Mouse (Mus musculus) layer of hippocampus, adult 9-11 months (tissue): Measurements from ENCODE around the gene Rhox3c.
"Not testable (repeated sequence)": the region's sequence is repeated elsewhere in the genome, so short reads cannot be mapped to it uniquely, and the experiment has no call there.

Experiments
- DNase-seq: peaks from one replicate; pipeline ENCODE4 v3.0.0; 2022

Rhox3c gene

DNA sequence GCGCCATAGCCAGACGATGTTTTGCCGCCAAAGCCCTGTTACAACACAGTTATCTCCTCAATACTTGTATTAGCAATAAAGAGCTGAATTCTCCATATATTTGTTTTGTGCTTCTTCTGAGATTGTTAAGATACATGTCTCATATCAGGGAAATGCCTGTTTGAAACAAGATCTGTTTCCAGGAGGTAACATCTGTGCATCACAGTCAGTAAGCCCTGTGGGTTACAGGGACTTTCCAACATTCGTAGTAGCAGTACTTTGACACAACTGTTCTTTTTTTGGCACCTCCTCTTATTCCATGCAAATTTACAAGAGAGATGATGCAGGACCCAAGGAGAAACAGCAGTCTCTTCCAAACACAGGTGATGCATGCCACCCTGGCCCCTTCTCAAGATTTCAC, at the start of gene Rhox3c:
Gene Rhox3c, plus strand, starts transcription at position 301 of the 400 bp plus-strand sequence.
- DNase-seq: not testable (repeated sequence)

DNA sequence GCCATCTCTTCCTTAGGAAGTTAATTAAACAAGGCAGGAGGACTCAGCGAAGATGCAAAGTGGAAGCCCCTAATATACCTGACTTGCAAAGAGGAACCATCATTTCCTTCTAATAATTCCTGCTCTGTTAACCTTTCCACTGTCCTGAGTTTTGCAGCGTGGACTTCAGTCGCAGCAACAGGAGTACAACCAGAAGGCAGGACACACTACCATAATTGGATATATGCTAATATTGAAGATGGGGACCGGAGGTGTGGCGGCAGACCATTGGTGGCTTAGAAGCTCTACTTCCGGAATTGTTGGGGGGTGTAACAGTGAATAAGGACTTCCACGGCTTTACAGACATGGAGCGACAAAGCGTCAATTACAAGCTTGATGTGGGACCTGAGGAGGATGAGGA, 46.6 kb upstream of the Rhox3c start, which contains the start of gene Rhox2b:
Gene Rhox2b, plus strand, starts transcription at position 301 of the 400 bp plus-strand sequence.
- not testable (repeated sequence) for DNase-seq

DNA sequence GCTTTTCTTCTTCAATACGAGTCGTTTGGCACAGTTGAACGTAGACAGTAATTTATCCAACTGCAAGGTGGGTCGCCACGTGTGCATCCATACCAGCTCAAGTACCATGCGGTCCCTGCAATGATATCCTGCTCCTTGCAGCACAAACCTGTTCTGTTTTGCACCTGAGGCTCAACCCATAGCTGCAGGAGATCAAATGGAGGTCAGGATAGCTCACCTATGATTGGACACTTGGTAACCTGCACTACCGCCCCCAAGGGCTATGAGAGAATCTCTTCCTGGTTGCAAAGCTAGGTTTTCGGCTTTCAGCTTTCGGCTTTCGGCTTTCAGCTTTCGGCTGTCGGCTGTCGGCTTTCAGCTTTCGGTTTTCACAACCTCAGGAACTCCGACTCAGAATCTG, 26.2 kb upstream of the Rhox3c start, which contains the start of gene Rhox4b:
Gene Rhox4b, plus strand, starts transcription at position 301 of the 400 bp plus-strand sequence.
- DNase-seq: not testable (repeated sequence)

GRCm38 (mm10) chrX:37453380-37453779, 5.0 kb upstream of the Rhox3c start, which contains the start of gene Rhox2c:
Gene Rhox2c, plus strand, starts transcription at chrX:37453680.
- not testable (repeated sequence) for DNase-seq

DNA sequence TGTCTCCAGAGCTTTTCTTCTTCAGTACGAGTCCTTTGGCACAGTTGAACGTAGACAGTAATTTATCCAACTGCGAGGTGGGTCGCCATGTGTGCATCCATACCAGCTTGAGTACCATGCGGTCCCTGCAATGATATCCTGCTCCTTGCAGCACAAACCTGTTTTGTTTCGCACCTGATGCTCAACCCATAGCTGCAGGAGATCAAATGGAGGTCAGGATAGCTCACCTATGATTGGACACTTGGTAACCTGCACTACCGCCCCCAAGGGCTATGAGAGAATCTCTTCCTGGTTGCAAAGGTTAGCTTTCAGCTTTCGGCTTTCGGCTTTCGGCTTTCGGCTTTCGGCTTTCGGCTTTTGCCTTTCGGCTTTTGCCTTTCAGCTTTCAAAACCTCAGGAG, 21.7 kb downstream of the Rhox3c start, which contains the start of gene Rhox4c:
Gene Rhox4c, plus strand, starts transcription at position 301 of the 400 bp plus-strand sequence.
- not testable (repeated sequence) for DNase-seq

DNA sequence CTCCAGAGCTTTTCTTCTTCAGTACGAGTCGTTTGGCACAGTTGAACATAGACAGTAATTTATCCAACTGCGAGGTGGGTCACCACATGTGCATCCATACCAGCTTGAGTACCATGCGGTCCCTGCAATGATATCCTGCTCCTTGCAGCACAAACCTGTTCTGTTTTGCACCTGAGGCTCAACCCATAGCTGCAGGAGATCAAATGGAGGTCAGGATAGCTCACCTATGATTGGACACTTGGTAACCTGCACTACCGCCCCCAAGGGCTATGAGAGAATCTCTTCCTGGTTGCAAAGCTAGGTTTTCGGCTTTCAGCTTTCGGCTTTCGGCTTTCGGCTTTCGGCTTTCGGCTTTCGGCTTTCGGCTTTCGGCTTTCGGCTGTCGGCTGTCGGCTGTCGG, 55.7 kb downstream of the Rhox3c start, which contains the start of gene Rhox4d:
Gene Rhox4d, plus strand, starts transcription at position 301 of the 400 bp plus-strand sequence.
- DNase-seq: not testable (repeated sequence)
